Mouse (Mus musculus): ENCODE results near the gene Gm32717. TPM values are rescaled to one million over a fixed set of nuclear protein-coding genes. Genes with fewer than 3 reads are reported as not detected.
"Not testable (repeated sequence)": the region's sequence is repeated elsewhere in the genome, so short reads cannot be mapped to it uniquely, and the experiment has no call there.

The Gm32717 gene
- polyA plus RNA-seq, 1 experiment from 2014 or later: not detected

GRCm38 (mm10) chr10:118232607-118233006 is 8.0 kb downstream of the Gm32717 start:
- not testable (repeated sequence) for H3K4me1 ChIP-seq (ENCODE audit: control insufficient read depth, insufficient read depth, low read length); H3K27ac ChIP-seq (ENCODE audit: low read depth, low read length); H3K4me3 ChIP-seq (ENCODE audit: low read depth, low read length); H3K27me3 ChIP-seq (ENCODE audit: control insufficient read depth, insufficient read depth, low read length); ATAC-seq (replicated peaks; ENCODE audit: insufficient number of reproducible peaks, low FRiP score, low TSS enrichment); H3K9ac ChIP-seq (ENCODE audit: low read depth, low read length); H3K9me3 ChIP-seq (replicated peaks; ENCODE audit: control insufficient read depth, low read length); H3K36me3 ChIP-seq (ENCODE audit: control insufficient read depth, insufficient read depth, low read length); H3K4me2 ChIP-seq
- WGBS (ENCODE audit: insufficient replicate concordance): no CpG with 5 or more reads among the region's 5 CpGs

- H3K27ac ChIP-seq (ENCODE audit: low read depth, low read length); H3K36me3 ChIP-seq (ENCODE audit: control insufficient read depth, insufficient read depth, low read length); ATAC-seq (replicated peaks; ENCODE audit: insufficient number of reproducible peaks, low FRiP score, low TSS enrichment); H3K4me1 ChIP-seq (ENCODE audit: control insufficient read depth, insufficient read depth, low read length); H3K9ac ChIP-seq (ENCODE audit: low read depth, low read length); H3K27me3 ChIP-seq (ENCODE audit: control insufficient read depth, insufficient read depth, low read length); H3K9me3 ChIP-seq (replicated peaks; ENCODE audit: control insufficient read depth, low read length); H3K4me2 ChIP-seq; H3K4me3 ChIP-seq (ENCODE audit: low read depth, low read length): not testable (repeated sequence)
- WGBS (ENCODE audit: insufficient replicate concordance): 83% methylated on average over 1 of the region's 2 CpGs
Observed at GRCm38 (mm10) chr10:118227629-118228028, 13.0 kb downstream of the Gm32717 start.

- H3K9me3 ChIP-seq (replicated peaks; ENCODE audit: control insufficient read depth, low read length); ATAC-seq (replicated peaks; ENCODE audit: insufficient number of reproducible peaks, low FRiP score, low TSS enrichment); H3K27me3 ChIP-seq (ENCODE audit: control insufficient read depth, insufficient read depth, low read length); H3K9ac ChIP-seq (ENCODE audit: low read depth, low read length); H3K27ac ChIP-seq (ENCODE audit: low read depth, low read length); H3K4me1 ChIP-seq (ENCODE audit: control insufficient read depth, insufficient read depth, low read length); H3K4me2 ChIP-seq; H3K4me3 ChIP-seq (ENCODE audit: low read depth, low read length); H3K36me3 ChIP-seq (ENCODE audit: control insufficient read depth, insufficient read depth, low read length): not testable (repeated sequence)
- WGBS (ENCODE audit: insufficient replicate concordance): 88% methylated on average over 2 of the region's 4 CpGs
Observed at GRCm38 (mm10) chr10:118215719-118216393, 24.7 kb downstream of the Gm32717 start.

- Histone ChIP-seq H3K36me3 (ENCODE audit: control insufficient read depth, insufficient read depth, low read length) (no peaks in the 10 kb centered on the region), H3K4me1 (ENCODE audit: control insufficient read depth, insufficient read depth, low read length) (no peaks in the 10 kb centered on the region), H3K9me3 (replicated peaks; ENCODE audit: control insufficient read depth, low read length) (no peaks in the 10 kb centered on the region), H3K27me3 (ENCODE audit: control insufficient read depth, insufficient read depth, low read length) (no peaks in the 10 kb centered on the region), H3K27ac (ENCODE audit: low read depth, low read length) (no peak within 1 kb of the TSS), H3K4me2 (no peak within 1 kb of the TSS), H3K4me3 (ENCODE audit: low read depth, low read length) (no peak within 1 kb of the TSS), H3K9ac (ENCODE audit: low read depth, low read length) (no peak within 1 kb of the TSS)
- no peak for ATAC-seq (replicated peaks; ENCODE audit: insufficient number of reproducible peaks, low FRiP score, low TSS enrichment)
- WGBS (ENCODE audit: insufficient replicate concordance): 77% methylated on average over 4 of the region's 4 CpGs
Observed at GRCm38 (mm10) chr10:118204642-118205041, 35.9 kb downstream of the Gm32717 start, which contains the start of gene Il22. Gene Il22 (plus strand): TSS chr10:118204942.

GRCm38 (mm10) chr10:118195150-118195549 is 45.4 kb downstream of the Gm32717 start:
- not testable (repeated sequence) for H3K9ac ChIP-seq (ENCODE audit: low read depth, low read length); H3K36me3 ChIP-seq (ENCODE audit: control insufficient read depth, insufficient read depth, low read length); H3K27me3 ChIP-seq (ENCODE audit: control insufficient read depth, insufficient read depth, low read length); H3K4me3 ChIP-seq (ENCODE audit: low read depth, low read length); ATAC-seq (replicated peaks; ENCODE audit: insufficient number of reproducible peaks, low FRiP score, low TSS enrichment); H3K27ac ChIP-seq (ENCODE audit: low read depth, low read length); H3K9me3 ChIP-seq (replicated peaks; ENCODE audit: control insufficient read depth, low read length); H3K4me2 ChIP-seq; H3K4me1 ChIP-seq (ENCODE audit: control insufficient read depth, insufficient read depth, low read length)
- 32% methylated on average over 3 of the region's 3 CpGs for WGBS (ENCODE audit: insufficient replicate concordance)

Other genes starting within 250 kb of the Gm32717 start
- gene Mdm1, start 99.0 kb downstream of the Gm32717 start, polyA plus RNA-seq (2014; fragmentation: Nextera tagmentation; extraction: Ambion mirVana): 17.2 and 19.0 TPM in 2 replicates
- not detected in 2 replicates for gene Il22, start 35.8 kb downstream of the Gm32717 start, polyA plus RNA-seq (2014; fragmentation: Nextera tagmentation; extraction: Ambion mirVana)
- gene Gm32802, start 17.9 kb upstream of the Gm32717 start, polyA plus RNA-seq (2014; fragmentation: Nextera tagmentation; extraction: Ambion mirVana): not detected in 2 replicates
- gene Iltifb, start 54.3 kb upstream of the Gm32717 start, polyA plus RNA-seq (2014; fragmentation: Nextera tagmentation; extraction: Ambion mirVana): not detected in 2 replicates
- not detected in 2 replicates for gene Gm9040, start 86.2 kb upstream of the Gm32717 start, polyA plus RNA-seq (2014; fragmentation: Nextera tagmentation; extraction: Ambion mirVana)
- not detected in 2 replicates for gene Gm9044, start 91.6 kb upstream of the Gm32717 start, polyA plus RNA-seq (2014; fragmentation: Nextera tagmentation; extraction: Ambion mirVana)
- 0.11 TPM in 1 of 2 replicates, not detected in the other for gene Gm9045, start 97.1 kb upstream of the Gm32717 start, polyA plus RNA-seq (2014; fragmentation: Nextera tagmentation; extraction: Ambion mirVana)
- not detected in 2 replicates for gene Gm9046, start 102.5 kb upstream of the Gm32717 start, polyA plus RNA-seq (2014; fragmentation: Nextera tagmentation; extraction: Ambion mirVana)
- not detected in 2 replicates for gene Gm9048, start 107.9 kb upstream of the Gm32717 start, polyA plus RNA-seq (2014; fragmentation: Nextera tagmentation; extraction: Ambion mirVana)
- gene Gm9049, start 113.3 kb upstream of the Gm32717 start, polyA plus RNA-seq (2014; fragmentation: Nextera tagmentation; extraction: Ambion mirVana): 0.11 TPM in 1 of 2 replicates, not detected in the other
- not detected in 2 replicates for gene Ifng, start 200.3 kb upstream of the Gm32717 start, polyA plus RNA-seq (2014; fragmentation: Nextera tagmentation; extraction: Ambion mirVana)

Measured in heart, embryonic 11.5 days (tissue).